Mouse (Mus musculus): ENCODE data around the gene Map2k6.

DNA sequence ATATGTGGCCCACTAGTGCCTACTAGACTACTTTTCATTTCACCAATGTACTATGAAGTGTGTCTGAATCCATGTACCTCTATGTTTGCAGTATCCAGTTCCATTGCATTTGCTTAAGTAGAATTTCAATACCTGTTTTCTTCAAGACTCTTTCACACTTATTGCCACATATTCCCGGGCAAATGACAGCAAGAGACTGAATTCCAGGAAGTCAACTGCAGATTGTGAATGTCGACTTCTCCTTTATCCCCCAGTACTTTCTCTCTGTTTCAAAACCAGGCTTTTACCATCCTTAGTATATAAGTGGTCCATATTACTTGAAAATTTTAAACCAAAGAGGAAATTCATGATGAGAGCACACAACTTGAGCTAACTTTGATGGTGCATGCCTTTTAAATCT is 4.7 kb downstream of the Map2k6 start:
- TF ChIP-seq CTCF (IDR thresholded peaks at IDR 0.05; ENCODE audit: insufficient read depth, low read depth, low read length) (no peak), POLR2A (IDR thresholded peaks at IDR 0.05; ENCODE audit: insufficient read depth, low read depth, low read length) (no peak)
